Mouse (Mus musculus): ENCODE data around the gene Ccr4.
A peak's percentile ranks its signal among the peaks of the same experiment; 100 is the strongest.
"Not testable (repeated sequence)": the region's sequence is repeated elsewhere in the genome, so short reads cannot be mapped to it uniquely, and the experiment has no call there.

Ccr4 gene

GRCm38 (mm10) chr9:114522041-114522440 is 17.3 kb upstream of the Ccr4 start:
- DNase-seq = no peak

DNA sequence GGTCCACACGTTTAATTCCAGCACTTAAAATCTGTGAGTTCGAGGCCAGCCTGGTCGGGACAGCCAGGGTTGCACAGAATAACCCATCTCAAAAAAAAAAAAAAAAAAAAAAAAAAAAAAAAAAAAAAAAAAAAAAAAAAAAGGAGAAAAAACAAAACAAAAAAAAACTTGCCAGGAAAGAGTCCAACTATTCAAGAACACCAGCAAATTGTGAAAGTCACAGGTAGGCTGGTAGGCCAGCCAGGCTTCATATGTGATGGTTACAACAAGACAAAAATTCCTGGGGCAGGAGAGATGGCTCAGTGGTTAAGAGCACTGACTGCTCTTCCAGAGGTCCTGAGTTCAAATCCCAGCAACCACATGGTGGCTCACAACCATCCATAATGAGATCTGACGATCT is 15.8 kb upstream of the Ccr4 start:
- DNase-seq = not testable (repeated sequence)

- DNase-seq = no peak
These were observed 14.2 kb upstream of the Ccr4 start for GRCm38 (mm10) chr9:114518812-114519477.

GRCm38 (mm10) chr9:114517924-114518497 is 13.3 kb upstream of the Ccr4 start:
- no peak for DNase-seq

GRCm38 (mm10) chr9:114515364-114515763 is 10.6 kb upstream of the Ccr4 start, which contains the start of gene C130032M10Rik:
Gene C130032M10Rik, plus strand, starts transcription at chr9:114515697.
- no peak for DNase-seq

DNA sequence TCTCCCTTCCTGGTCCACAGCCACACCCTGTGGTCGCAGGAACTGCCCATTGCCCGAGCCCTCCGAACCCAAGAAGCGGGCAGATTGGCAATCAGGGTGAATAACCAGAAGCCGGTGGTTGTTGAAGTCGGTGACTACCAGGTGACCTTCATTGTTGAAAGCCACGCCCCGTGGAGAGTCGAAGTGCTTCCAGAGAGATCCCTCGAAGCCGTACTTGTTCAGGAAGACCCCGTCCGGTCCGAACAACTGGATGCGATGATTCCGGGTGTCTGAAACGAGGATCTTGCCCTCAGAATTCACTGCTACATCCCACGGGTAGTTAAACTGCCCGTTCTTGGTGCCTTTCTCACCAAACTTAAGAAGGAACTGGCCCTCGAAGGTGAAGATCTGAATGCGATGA is 8.1 kb upstream of the Ccr4 start:
- DNase-seq = no peak

DNA sequence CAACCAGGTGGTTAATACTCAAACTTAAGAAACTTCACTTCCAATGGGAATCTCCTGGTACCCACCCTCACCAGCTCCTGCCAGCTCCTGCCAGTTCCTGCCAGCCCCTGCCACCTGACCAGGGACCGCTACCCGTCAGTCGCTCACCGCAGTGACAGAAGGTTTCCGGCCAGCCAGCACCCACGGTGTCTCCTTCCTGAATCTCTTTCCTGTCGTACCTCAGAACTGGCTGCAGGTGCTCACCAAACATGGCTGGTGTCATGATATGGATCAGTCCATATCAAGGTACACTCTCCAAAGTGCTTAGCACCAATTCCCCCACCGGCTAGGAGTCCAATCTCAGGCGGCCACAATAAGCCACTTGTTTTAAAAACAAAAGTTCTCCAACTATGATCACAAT is 5.1 kb upstream of the Ccr4 start:
- no peak for DNase-seq

DNA sequence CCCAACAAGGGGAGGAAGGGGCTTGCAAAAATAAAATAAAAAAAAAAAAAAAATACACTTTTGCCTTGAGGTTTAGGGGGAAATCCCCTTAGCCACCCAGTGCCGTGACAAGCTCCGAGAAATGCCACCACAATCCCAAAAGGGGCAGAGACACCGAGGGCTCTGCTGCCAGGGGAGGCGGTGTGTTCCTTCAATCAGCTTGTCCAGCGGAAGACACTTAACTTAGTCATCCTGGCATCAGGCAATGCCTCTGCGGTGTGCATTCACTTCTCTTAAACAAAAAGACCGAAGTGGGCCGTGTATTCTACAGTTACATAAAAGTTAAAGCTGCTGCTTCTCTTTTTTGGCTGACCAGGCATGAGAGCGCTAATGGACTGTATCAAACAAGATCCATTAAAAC is 2.7 kb upstream of the Ccr4 start:
- DNase-seq = no peak

DNA sequence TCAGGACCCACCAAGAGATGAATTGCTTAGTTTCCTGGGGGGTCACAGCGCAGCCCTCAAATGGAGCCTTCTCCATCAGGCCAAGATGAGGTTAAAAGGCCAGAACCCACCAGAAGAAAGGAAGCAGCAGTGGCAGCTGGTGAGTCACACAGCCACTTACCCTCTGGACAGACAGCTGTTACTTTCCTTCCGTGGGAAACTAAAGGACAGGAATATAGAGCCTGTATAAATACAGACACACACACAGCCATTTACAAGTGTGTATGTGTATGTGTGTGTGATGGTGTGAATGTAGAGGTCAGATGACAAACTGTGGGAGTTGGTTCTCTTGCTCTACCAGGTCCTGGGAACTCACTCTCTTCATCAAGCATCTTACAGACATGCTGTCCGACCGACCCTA is 1.8 kb upstream of the Ccr4 start:
- DNase-seq = no peak

GRCm38 (mm10) chr9:114502711-114503427 is 1.8 kb downstream of the Ccr4 start:
- DNase-seq = no peak

GRCm38 (mm10) chr9:114501913-114502312 is 2.8 kb downstream of the Ccr4 start:
- no peak for DNase-seq

DNA sequence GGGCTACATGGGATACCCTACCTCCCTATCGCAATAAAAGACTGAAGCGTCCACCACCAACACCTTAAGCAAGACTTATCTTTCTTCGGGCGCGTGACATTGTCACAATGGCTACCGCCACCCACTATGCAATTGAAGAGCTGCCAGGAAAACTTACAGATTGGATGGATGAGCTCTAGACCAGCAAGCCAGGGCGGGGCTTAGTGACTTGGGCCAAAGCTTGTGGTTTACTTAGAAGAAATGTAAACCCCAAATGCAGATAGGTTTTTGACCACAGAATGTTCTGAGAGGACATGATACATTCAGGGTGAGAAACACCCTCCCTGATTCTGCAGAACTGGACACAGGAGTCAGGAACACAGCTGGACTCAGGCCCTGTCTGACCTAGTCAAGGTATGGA is 3.6 kb downstream of the Ccr4 start:
- no peak for DNase-seq

DNA sequence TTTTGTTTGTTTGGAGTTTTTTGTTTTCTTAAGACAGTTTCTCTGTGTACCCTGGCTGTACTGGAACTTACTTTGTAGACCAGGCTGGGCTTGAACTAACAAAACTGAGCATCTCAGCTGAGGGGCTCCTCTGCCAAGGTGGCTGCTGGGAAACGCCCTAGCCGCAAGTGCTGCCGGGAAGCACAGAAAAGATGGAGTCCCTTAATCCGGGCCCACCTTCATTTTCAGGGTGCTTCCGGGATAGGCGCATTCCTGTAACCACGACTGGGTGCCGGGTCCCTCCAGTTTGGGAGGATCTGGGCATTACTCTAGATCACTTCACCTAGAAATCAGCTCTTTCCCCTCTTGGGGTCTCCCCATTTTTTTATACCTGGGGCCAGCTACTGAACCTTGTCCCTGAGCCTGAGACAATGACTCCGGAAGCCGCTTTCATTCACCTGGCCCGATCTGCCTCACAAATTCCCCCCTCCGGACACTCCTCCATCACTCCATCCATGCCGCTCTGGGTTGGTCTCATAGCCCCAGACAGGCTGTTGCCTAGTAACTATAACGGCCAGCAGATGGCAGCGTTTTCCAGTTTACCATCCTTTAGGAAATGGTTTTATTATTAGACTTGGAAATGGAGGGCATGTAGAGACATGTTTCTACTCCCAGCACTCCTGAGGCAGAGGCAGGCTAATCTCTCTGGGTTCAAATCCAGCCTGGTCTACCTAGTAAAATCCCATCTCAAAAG is 4.8 kb downstream of the Ccr4 start:
- peak; percentile 24 for DNase-seq

- DNase-seq = peak; percentile 72
These were observed 6.5 kb downstream of the Ccr4 start for GRCm38 (mm10) chr9:114498218-114498617.

DNA sequence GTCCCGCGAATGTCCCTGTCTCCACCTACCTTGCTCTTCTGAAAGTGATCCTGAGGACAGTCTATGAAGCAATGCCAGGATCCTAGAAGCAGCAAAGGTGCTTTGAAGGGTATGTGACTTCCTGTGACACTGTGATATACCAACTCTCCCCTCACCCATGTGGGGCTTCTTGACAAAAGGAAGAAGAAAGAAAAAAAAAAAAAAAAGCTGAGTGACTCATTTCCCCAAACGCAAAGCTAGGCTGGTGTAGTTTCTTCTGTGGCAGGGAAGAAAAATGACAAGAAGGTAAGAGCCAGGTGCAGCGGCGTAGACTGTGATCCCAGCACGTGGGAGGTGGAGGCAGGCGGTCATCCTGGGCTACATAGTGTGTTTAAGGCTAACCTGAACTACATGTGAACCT is 8.2 kb downstream of the Ccr4 start:
- no peak for DNase-seq

DNA sequence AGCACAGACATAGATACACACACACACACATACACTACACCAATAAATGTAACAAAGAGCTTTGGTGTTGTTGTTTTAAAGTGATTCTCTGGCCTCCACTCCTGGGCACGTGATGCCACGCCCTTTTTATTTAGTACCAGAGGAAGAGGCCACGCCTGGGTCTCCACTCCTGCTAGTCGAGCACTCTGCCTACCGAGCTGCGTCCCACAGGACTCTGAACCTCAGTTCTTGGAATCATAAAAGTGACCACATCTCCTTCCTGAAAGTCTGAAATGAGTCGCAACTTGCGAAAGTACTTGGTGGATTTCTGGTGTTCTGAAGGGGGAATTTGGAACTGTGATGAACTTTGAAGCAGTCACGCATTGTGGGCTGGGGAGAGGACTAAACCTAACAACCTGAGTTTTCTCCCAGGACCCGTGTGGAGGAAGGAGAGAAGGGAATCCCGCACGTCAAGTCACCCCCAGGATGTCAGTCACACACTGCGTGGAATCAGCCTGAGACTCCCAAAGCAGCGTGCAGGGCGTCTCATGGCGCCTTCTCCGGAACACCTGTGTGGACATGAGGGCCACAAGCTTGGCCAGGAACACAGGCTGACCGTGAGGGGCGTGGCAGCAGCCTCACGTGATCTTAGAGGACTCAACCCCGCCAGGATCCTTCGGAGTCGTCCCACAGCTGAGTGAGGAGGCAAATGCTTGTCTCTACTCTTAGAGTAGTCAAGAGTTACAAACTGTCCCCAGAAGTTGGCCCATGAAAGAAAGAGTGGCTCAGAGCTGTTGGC is 17.0 kb downstream of the Ccr4 start:
- DNase-seq = no peak

GRCm38 (mm10) chr9:114486808-114487207 is 17.9 kb downstream of the Ccr4 start:
- no peak for DNase-seq

DNA sequence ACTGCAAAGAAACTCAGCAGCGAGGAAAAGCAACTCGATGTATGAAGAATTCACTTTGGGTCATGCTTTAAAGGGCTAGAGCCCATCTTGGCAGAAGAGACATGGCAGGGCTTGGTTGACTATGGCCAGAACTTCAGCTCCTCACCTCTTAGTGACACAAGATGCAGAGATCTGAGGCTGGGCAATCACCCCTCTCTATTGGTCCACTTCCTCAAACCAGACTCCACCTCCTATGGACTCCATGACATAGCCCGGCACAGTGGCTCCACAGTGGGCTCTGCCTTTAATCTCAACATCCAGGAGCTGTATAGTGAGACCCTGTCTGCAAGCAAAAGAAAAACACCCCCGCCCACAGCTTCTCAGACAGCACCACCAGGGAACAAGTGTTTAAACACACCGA is 19.9 kb downstream of the Ccr4 start:
- DNase-seq = no peak

DNA sequence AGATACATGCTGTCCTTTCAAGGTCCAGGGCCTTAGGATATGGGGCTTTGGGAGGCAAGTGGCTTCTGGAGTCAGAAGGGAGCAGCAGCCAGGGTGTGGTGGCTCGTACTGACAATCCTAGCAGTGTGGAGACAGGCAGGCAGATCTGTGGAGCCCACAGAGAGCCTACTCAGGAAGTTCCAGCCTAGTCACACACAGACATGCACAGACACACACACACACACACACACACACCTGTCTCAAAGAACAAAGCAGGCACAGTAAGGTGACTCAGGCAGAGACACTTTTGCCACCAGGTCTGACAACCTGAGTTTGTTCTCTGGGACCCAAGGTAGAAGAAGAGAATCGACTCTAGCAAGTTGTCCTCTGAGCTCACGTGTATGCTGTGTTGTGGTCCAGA is 23.8 kb downstream of the Ccr4 start:
- DNase-seq = no peak

DNA sequence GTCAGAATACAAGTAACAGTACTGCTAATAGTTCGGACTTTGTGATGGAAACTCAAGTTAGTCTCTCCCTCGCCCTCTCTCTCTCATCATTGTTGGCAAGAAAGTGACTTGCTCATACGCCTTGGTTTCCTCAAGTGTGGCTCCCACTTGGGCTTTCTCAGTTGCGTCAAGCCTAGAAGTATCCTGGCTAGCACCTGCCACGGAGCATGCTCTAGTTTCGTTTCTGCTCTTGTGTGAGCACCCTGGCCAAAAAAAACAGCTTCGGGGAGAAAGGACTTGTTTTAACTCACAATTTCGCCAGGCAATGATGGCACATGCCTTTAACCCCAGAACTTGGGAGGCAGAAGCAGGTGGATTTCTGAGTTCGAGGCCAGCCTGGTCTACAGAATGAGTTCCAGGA is 27.7 kb downstream of the Ccr4 start:
- no peak for DNase-seq

- DNase-seq = no peak
These were observed 32.8 kb downstream of the Ccr4 start for GRCm38 (mm10) chr9:114471892-114472291.

DNA sequence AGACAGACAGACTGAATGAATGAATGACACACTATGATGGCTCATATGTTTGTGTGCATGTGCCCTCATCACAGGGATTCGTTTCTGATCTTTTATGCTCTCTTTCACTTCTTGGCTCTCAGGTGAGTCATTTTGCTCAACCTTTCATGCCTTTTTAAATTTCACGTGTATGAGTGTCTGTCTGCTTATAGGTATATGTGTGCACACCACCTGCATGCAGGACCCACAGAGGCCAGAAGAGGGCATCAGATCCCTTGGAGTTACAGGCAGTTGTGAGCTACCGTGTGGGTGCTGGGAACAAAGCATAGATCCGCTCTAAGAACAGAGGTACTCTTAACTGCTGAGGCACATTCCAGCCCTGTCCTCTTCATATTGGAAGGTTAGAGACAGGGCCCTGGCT is 36.0 kb downstream of the Ccr4 start:
- no peak for DNase-seq

DNA sequence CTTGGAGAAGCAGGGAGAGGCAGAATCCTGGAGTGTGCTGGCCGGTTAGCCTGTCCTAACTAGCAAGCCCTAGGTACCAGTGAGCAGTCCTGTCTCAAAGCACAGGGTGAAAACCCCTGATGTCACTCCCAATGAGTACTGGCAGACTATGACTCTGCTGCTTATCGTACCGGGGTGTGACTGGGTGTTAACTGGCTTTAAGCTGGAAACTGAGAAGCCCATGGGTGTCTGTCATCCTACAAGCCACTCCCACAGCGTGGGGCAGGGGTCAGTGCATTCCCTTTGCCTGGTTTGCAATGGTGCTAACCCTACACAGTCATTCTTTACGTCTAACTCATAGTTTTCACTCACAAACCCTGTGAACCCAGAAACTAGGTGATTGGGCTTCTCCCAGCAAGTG is 36.5 kb downstream of the Ccr4 start:
- DNase-seq = no peak
